9 mouse cellular contexts compared by ENCODE assay signal in genomic region chr4:59614986-59615385, GRCm38 (mm10). TPM values are rescaled to one million over a fixed set of nuclear protein-coding genes. Genes with fewer than 3 reads are reported as not detected.
DNase-seq lines count a peak whose midpoint lies in the region; ATAC-seq lines count a peak whose summit lies in the region.
"Had no signal": no experiment of that assay in that cellular context is flagged by ENCODE, and none has a peak within 500 bp of the region (broad histone marks: within the 10 kb centered on the region; RNA-seq: fewer than 3 reads in every experiment).

No protein-coding gene starts in this region.

- ATAC-seq in heart, embryonic 15.5 days (replicated peaks; ENCODE audit: insufficient number of reproducible peaks, insufficient read depth, low FRiP score, low read depth): peak; percentile 4; the same call in 1 of the 2 replicates
- ATAC-seq in megakaryocyte-erythroid progenitor cell, adult 5-6 weeks (replicated peaks; ENCODE audit: low FRiP score, low TSS enrichment, poor library complexity, severe bottlenecking): peak; percentile 87

- H3K36me3 ChIP-seq in heart, embryonic 15.5 days: peaks cover 25% of the 10 kb centered on the region

- H3K27ac ChIP-seq in heart, embryonic 15.5 days: 0 out of 2 replicates have a peak overlapping the region, but pooled peaks have one; percentile 21
- H3K27ac ChIP-seq: liver, embryonic 15.5 days had no signal

- no peak overlapping the region for H3K9ac ChIP-seq in heart, embryonic 15.5 days
- H3K9ac ChIP-seq: liver, embryonic 15.5 days had no signal

- no peaks in the 10 kb centered on the region for H3K27me3 ChIP-seq in heart, embryonic 15.5 days
- H3K27me3 ChIP-seq: liver, embryonic 15.5 days had no signal

- no peak overlapping the region for H3K4me2 ChIP-seq in heart, embryonic 15.5 days
- H3K4me2 ChIP-seq: liver, embryonic 15.5 days had no signal

- no peaks in the 10 kb centered on the region for H3K9me3 ChIP-seq in heart, embryonic 15.5 days (replicated peaks)
- H3K9me3 ChIP-seq: liver, embryonic 15.5 days had no signal

- H3K4me1 ChIP-seq in heart, embryonic 15.5 days (replicated peaks): no peaks in the 10 kb centered on the region
- H3K4me1 ChIP-seq: liver, embryonic 15.5 days had no signal

- peak; percentile 13 for DNase-seq in gastrocnemius, adult 18-20 months (ENCODE audit: low spot score)
- no peak for DNase-seq in gastrocnemius, adult 8-10 months (ENCODE audit: low spot score in 2 of 2)
- peak; percentile 21 for DNase-seq in thymus, postnatal 14 days
- no peak for DNase-seq in thymus, postnatal 4 days
- no peak for DNase-seq in frontal cortex, postnatal 10 days (ENCODE audit: low spot score in 2 of 2)
- DNase-seq in urinary bladder, adult 2 months (ENCODE audit: low spot score): no peak

- 13% methylated on average over 1 of the region's 1 CpGs for WGBS in heart, embryonic 15.5 days

- no peak overlapping the region for H3K4me3 ChIP-seq in heart, embryonic 15.5 days
- H3K4me3 ChIP-seq: liver, embryonic 15.5 days had no signal

RNA-seq across cellular contexts. Expression of gene E130308A19Rik, which starts 11.0 kb away (rescaled TPM):
- total RNA-seq in gastrocnemius, adult 18-20 months (2021): 1 to 10 TPM; 4.9 to 6.9 TPM
- total RNA-seq in gastrocnemius, adult 8-10 months (2022): 1 to 10 TPM; 4.6 to 8.9 (median 6.2) TPM
- polyA plus RNA-seq in heart, embryonic 15.5 days (2015; fragmentation: Nextera tagmentation; extraction: Ambion mirVana): 17.3 and 24.2 TPM in 2 replicates
- 24.1 and 39.1 TPM in 2 replicates for total RNA-seq in megakaryocyte-erythroid progenitor cell, adult 5-6 weeks (2014; fragmentation: Nextera tagmentation)
- 9.6 and 17.0 TPM in 2 replicates for total RNA-seq in megakaryocyte-erythroid progenitor cell, adult 5-6 weeks (2017)
- polyA plus RNA-seq in urinary bladder, adult 2 months (2012; rRNA removed): 5.4 and 8.0 TPM in 2 replicates

RNA-seq across cellular contexts. Expression of gene Hsdl2, which starts 33.6 kb away (rescaled TPM):
- total RNA-seq in gastrocnemius, adult 18-20 months (2021): 10 to 100 TPM; 55.7 to 62.5 TPM
- 10 to 100 TPM; 46.2 to 62.6 (median 48.7) TPM for total RNA-seq in gastrocnemius, adult 8-10 months (2022)
- 59.5 and 70.1 TPM in 2 replicates for polyA plus RNA-seq in heart, embryonic 15.5 days (2015; fragmentation: Nextera tagmentation; extraction: Ambion mirVana)
- total RNA-seq in megakaryocyte-erythroid progenitor cell, adult 5-6 weeks (2014; fragmentation: Nextera tagmentation): 28.3 and 35.5 TPM in 2 replicates
- 48.3 and 54.6 TPM in 2 replicates for total RNA-seq in megakaryocyte-erythroid progenitor cell, adult 5-6 weeks (2017)
- 65.2 and 72.5 TPM in 2 replicates for polyA plus RNA-seq in urinary bladder, adult 2 months (2012; rRNA removed)

Comparison
In these comparisons a context has a peak if more than half of its experiments do, and no peak if none do; other contexts are left out.
1. DNase-seq: peak in gastrocnemius, adult 18-20 months (single experiment) and thymus, postnatal 14 days (single experiment); none in gastrocnemius, adult 8-10 months (0 of 2), thymus, postnatal 4 days (single experiment), frontal cortex, postnatal 10 days (0 of 2) and urinary bladder, adult 2 months (single experiment).